Mouse (Mus musculus): ENCODE measurements around the gene Top3a.

GRCm38 (mm10) chr11:60705255-60705654, 71.9 kb downstream of the Top3a start:
- no peak for TF ChIP-seq CTCF (IDR thresholded peaks at IDR 0.05; ENCODE audit: low read depth)
- no peak for TF ChIP-seq EP300 (IDR thresholded peaks at IDR 0.05; ENCODE audit: low read depth)
